Comparison of ENCODE assay signal across 16 mouse cellular contexts in the genomic region with DNA sequence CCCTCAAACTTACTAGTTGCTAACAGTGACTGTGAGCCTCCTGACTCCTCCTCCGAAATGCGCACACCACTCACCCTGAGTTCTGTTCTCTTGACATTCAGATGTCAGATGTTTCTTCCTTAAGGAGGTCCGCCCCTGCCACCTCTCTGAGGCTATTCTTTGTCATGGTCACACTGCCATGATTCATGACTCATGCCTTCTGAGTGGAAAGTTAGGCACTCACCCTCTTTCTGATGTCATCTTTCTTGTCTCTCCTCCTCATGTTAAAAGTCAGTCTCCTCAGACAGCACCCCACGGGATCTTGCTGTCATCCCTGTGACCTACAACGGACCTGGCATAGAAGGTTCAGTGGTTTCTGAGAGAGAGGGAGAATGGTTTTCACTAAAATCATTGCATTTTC. TPM values are rescaled to one million over a fixed set of nuclear protein-coding genes. Genes with fewer than 3 reads are reported as not detected.
A peak's percentile ranks its signal among the peaks of the same experiment; 100 is the strongest.
DNase-seq lines count a peak whose midpoint lies in the region; ATAC-seq and TF ChIP-seq lines count a peak whose summit lies in the region.
"Had no signal": no experiment of that assay in that cellular context is flagged by ENCODE, and none has a peak within 500 bp of the region (broad histone marks: within the 10 kb centered on the region; RNA-seq: fewer than 3 reads in every experiment).

No protein-coding gene starts in this region.

- no peaks in the 10 kb centered on the region for H3K9me3 ChIP-seq in heart, embryonic 16.5 days (replicated peaks; ENCODE audit: control insufficient read depth, low read length)
- H3K9me3 ChIP-seq in neural tube, embryonic 15.5 days (replicated peaks): no peaks in the 10 kb centered on the region
- H3K9me3 ChIP-seq: forebrain, embryonic 12.5 days; kidney, embryonic 15.5 days; limb, embryonic 15.5 days; midbrain, embryonic 15.5 days had no signal

- H3K36me3 ChIP-seq in heart, embryonic 16.5 days (ENCODE audit: control insufficient read depth, insufficient read depth): peaks cover 25% of the 10 kb centered on the region
- H3K36me3 ChIP-seq in neural tube, embryonic 15.5 days: no peaks in the 10 kb centered on the region
- H3K36me3 ChIP-seq: forebrain, embryonic 12.5 days; kidney, embryonic 15.5 days; limb, embryonic 15.5 days; midbrain, embryonic 15.5 days had no signal

- no peak for TF ChIP-seq POLR2A in bone marrow macrophage, adult 2 months (IDR thresholded peaks at IDR 0.05; ENCODE audit: borderline replicate concordance, low read depth, low read length)

- H3K4me1 ChIP-seq in heart, embryonic 16.5 days (ENCODE audit: control insufficient read depth, insufficient read depth, low read length): peaks cover 25% of the 10 kb centered on the region
- peaks cover 23% of the 10 kb centered on the region for H3K4me1 ChIP-seq in bone marrow macrophage, adult 2 months (ENCODE audit: control insufficient read depth, insufficient read depth, low read length)
- H3K4me1 ChIP-seq in neural tube, embryonic 15.5 days: peaks cover 10% of the 10 kb centered on the region

- DNase-seq in adrenal gland, postnatal 10 days: peak; percentile 49
- DNase-seq in adrenal gland, postnatal 25 days: no peak
- DNase-seq in heart, adult 9 months (ENCODE audit: low spot score in 2 of 2): no peak
- DNase-seq in CD4-positive helper T cell, adult 2 months (ENCODE audit: low read depth, low spot score): peak; percentile 47
- DNase-seq in T-cell, adult 2 months (ENCODE audit: low spot score): no peak
- DNase-seq: gastrocnemius, postnatal 36 days; thymus, postnatal 14 days had no signal

- peak overlapping the region; percentile 49; the same call in 1 of the 2 replicates for H3K27ac ChIP-seq in heart, embryonic 16.5 days (ENCODE audit: low read length)
- H3K27ac ChIP-seq in bone marrow macrophage, adult 2 months (ENCODE audit: insufficient read depth, low read depth, low read length): peak overlapping the region; percentile 12; the same call in 1 of the 2 replicates
- no peak overlapping the region for H3K27ac ChIP-seq in neural tube, embryonic 15.5 days (replicated peaks)
- H3K27ac ChIP-seq: forebrain, embryonic 12.5 days; hindbrain, postnatal 0 days; kidney, embryonic 15.5 days; limb, embryonic 15.5 days; midbrain, embryonic 15.5 days had no signal

- no peak overlapping the region for H3K9ac ChIP-seq in heart, embryonic 16.5 days (ENCODE audit: low read length)
- H3K9ac ChIP-seq in neural tube, embryonic 15.5 days (replicated peaks): no peak overlapping the region
- H3K9ac ChIP-seq: forebrain, embryonic 12.5 days; kidney, embryonic 15.5 days; limb, embryonic 15.5 days; midbrain, embryonic 15.5 days had no signal

- no peak for ATAC-seq in heart, embryonic 16.5 days (replicated peaks; ENCODE audit: extremely low read depth, insufficient read depth, low FRiP score)
- ATAC-seq in neural tube, embryonic 15.5 days (ENCODE audit: low FRiP score): no peak
- ATAC-seq: activated CD4-positive, CD25-positive, alpha-beta regulatory T cell, adult 4 months; hindbrain, postnatal 0 days; midbrain, embryonic 15.5 days had no signal

- H3K4me3 ChIP-seq in heart, embryonic 16.5 days (ENCODE audit: low read length): no peak overlapping the region
- H3K4me3 ChIP-seq in bone marrow macrophage, adult 2 months (ENCODE audit: insufficient read depth, low read length): no peak overlapping the region
- no peak overlapping the region for H3K4me3 ChIP-seq in neural tube, embryonic 15.5 days (replicated peaks)
- H3K4me3 ChIP-seq: forebrain, embryonic 12.5 days; kidney, embryonic 15.5 days; limb, embryonic 15.5 days; midbrain, embryonic 15.5 days had no signal

- no peaks in the 10 kb centered on the region for H3K27me3 ChIP-seq in heart, embryonic 16.5 days (ENCODE audit: control insufficient read depth, insufficient read depth, low read length)
- peaks cover 6% of the 10 kb centered on the region for H3K27me3 ChIP-seq in neural tube, embryonic 15.5 days (replicated peaks)
- H3K27me3 ChIP-seq: limb, embryonic 15.5 days; midbrain, embryonic 15.5 days had no signal

- WGBS in heart, embryonic 16.5 days: 73% methylated on average over 5 of the region's 5 CpGs
- WGBS in neural tube, embryonic 15.5 days: 85% methylated on average over 5 of the region's 5 CpGs

- TF ChIP-seq CTCF in bone marrow macrophage, adult 2 months (IDR thresholded peaks at IDR 0.05; ENCODE audit: low read depth, low read length): no peak

- H3K4me2 ChIP-seq in heart, embryonic 16.5 days (ENCODE audit: low read depth, low read length): no peak overlapping the region
- no peak overlapping the region for H3K4me2 ChIP-seq in neural tube, embryonic 15.5 days
- H3K4me2 ChIP-seq: forebrain, embryonic 12.5 days; kidney, embryonic 15.5 days; limb, embryonic 15.5 days; midbrain, embryonic 15.5 days had no signal

RNA-seq across cellular contexts. Expression of a gene that starts 10.6 kb away (rescaled TPM):
- total RNA-seq in adrenal gland, postnatal 10 days (2021): 1 to 10 TPM; 3.1 to 7.4 TPM
- 0.12 TPM in 1 of 2 replicates, not detected in the other for total RNA-seq in adrenal gland, postnatal 25 days (2021)
- polyA plus RNA-seq in heart, embryonic 16.5 days (2015; fragmentation: Nextera tagmentation; extraction: Ambion mirVana): 54.9 and 56.1 TPM in 2 replicates
- not detected in 2 replicates for polyA plus RNA-seq in bone marrow macrophage, adult 2 months (2012; ENCODE audit: insufficient read depth, insufficient read length, missing spikeins)
- polyA plus RNA-seq in neural tube, embryonic 15.5 days (2015; fragmentation: Nextera tagmentation; extraction: Ambion mirVana): 0.09 and 0.14 TPM in 2 replicates
- polyA plus RNA-seq: activated CD4-positive, CD25-positive, alpha-beta regulatory T cell, adult 4 months; midbrain, embryonic 15.5 days had no signal

RNA-seq across cellular contexts. Expression of a gene that starts 28.3 kb away (rescaled TPM):
- 10 to 100 TPM; 11.9 to 24.0 TPM for total RNA-seq in adrenal gland, postnatal 10 days (2021)
- 12.5 and 13.0 TPM in 2 replicates for total RNA-seq in adrenal gland, postnatal 25 days (2021)
- polyA plus RNA-seq in heart, embryonic 16.5 days (2015; fragmentation: Nextera tagmentation; extraction: Ambion mirVana): 6.5 and 9.4 TPM in 2 replicates
- 3.0 and 4.1 TPM in 2 replicates for polyA plus RNA-seq in bone marrow macrophage, adult 2 months (2012; ENCODE audit: insufficient read depth, insufficient read length, missing spikeins)
- 1.4 and 3.4 TPM in 2 replicates for polyA plus RNA-seq in neural tube, embryonic 15.5 days (2015; fragmentation: Nextera tagmentation; extraction: Ambion mirVana)

RNA-seq across cellular contexts. Expression of a gene that starts 56.9 kb away (rescaled TPM):
- total RNA-seq in adrenal gland, postnatal 10 days (2021): 1 to 10 TPM; 2.4 to 3.8 TPM
- 4.3 and 5.9 TPM in 2 replicates for total RNA-seq in adrenal gland, postnatal 25 days (2021)
- polyA plus RNA-seq in heart, embryonic 16.5 days (2015; fragmentation: Nextera tagmentation; extraction: Ambion mirVana): 6.1 and 6.2 TPM in 2 replicates
- polyA plus RNA-seq in bone marrow macrophage, adult 2 months (2012; ENCODE audit: insufficient read depth, insufficient read length, missing spikeins): 59.9 and 65.4 TPM in 2 replicates
- polyA plus RNA-seq in neural tube, embryonic 15.5 days (2015; fragmentation: Nextera tagmentation; extraction: Ambion mirVana): 10.5 and 11.3 TPM in 2 replicates

Comparison
In these comparisons a context has a peak if more than half of its experiments do, and no peak if none do; other contexts are left out.
1. DNase-seq: peak in adrenal gland, postnatal 10 days (single experiment) and CD4-positive helper T cell, adult 2 months (single experiment); none in adrenal gland, postnatal 25 days (single experiment), heart, adult 9 months (0 of 2) and T-cell, adult 2 months (single experiment).
2. RNA of a gene that starts 10.6 kb away (polyA plus RNA-seq): 54.9 to 56.1 TPM in heart, embryonic 16.5 days; 0.09 to 0.14 TPM in neural tube, embryonic 15.5 days and not detected in bone marrow macrophage, adult 2 months; every median in the first group is over 10 times any median in the second.